Mouse (Mus musculus): Measurements from ENCODE around the gene Clns1a. TPM values are rescaled to one million over a fixed set of nuclear protein-coding genes. Genes with fewer than 3 reads are reported as not detected.

The Clns1a gene
- total RNA-seq, 2 experiments from 2014 or later = 93.2 to 97.5 TPM

- no peak for DNase-seq
Observed at GRCm38 (mm10) chr7:97766406-97767166, 70.2 kb downstream of the Clns1a start.

DNA sequence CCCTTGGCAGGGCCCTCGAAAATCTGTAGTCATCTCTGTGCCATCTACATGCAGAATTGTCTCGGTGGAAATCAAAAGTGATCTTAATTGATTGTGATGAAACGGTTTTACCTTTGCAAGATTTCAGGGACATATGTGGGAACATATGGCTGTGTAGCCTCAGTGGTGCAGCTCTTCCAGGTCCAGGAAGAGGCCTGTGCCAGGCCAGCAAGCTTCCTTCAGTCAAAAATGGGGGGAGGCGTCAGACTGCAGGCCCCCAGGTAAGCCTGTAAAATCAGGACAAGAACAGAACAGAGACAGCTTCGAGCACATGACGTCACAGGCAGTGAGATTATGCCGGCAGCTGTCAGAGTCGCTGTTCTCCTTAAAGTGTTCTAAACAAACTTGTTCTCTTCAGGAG is 71.4 kb downstream of the Clns1a start:
- DNase-seq = no peak

DNA sequence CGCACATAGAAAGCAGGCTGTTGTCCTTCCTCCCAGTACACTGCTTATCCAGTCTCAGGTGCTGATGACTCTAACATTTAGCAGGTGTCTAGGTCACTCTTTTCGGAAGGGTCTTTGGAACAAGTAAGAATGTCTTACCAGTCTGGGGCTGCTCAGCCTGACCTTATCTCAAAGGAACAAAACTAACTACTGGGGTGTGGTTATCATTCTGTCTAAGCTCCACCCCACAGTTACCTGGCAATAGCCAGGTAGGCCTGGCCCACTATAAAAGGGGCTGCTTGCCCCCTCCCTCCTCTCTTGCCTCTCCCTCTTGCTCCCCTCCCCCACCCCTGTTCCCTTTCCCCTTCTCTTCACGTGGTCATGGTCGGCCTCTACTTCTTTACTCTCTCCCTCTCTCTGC is 72.6 kb downstream of the Clns1a start:
- DNase-seq = no peak

Other genes starting within 250 kb of the Clns1a start
- 1 to 10 TPM; 4.3 to 4.8 TPM for gene Kctd14, start 245.3 kb upstream of the Clns1a start, total RNA-seq (2021)
- gene Ints4, start 215.7 kb upstream of the Clns1a start, total RNA-seq (2021) = 10 to 100 TPM; 31.5 to 32.4 TPM
- 10 to 100 TPM; 50.6 to 55.3 TPM for gene Aamdc, start 117.1 kb upstream of the Clns1a start, total RNA-seq (2021)
- 10 to 100 TPM; 45.2 to 49.8 TPM for gene Rsf1, start 116.7 kb upstream of the Clns1a start, total RNA-seq (2021)
- gene Aqp11, start 41.7 kb downstream of the Clns1a start, total RNA-seq (2021) = 10 to 100 TPM; 40.1 to 48.2 TPM
- 100 to 1,000 TPM; 219 to 237 TPM for gene Pak1, start 91.9 kb downstream of the Clns1a start, total RNA-seq (2021)
- not detected for gene Gdpd4, start 223.3 kb downstream of the Clns1a start, total RNA-seq (2021)

All from layer of hippocampus, postnatal 36 days (tissue).